Comparison of ENCODE assay signal across 29 mouse cellular contexts in genomic region chr12:17686116-17686515, GRCm38 (mm10). TPM values are rescaled to one million over a fixed set of nuclear protein-coding genes. Genes with fewer than 3 reads are reported as not detected.
DNase-seq lines count a peak whose midpoint lies in the region; ATAC-seq and TF ChIP-seq lines count a peak whose summit lies in the region.
"Had no signal": no experiment of that assay in that cellular context is flagged by ENCODE, and none has a peak within 500 bp of the region (broad histone marks: within the 10 kb centered on the region; RNA-seq: fewer than 3 reads in every experiment).

No protein-coding gene starts in this region.

- peak; percentile 35 to 51 for DNase-seq in thymus, adult 18-20 months
- DNase-seq in thymus, postnatal 0 days (ENCODE audit: low spot score): peak; percentile 79
- DNase-seq in thymus, postnatal 25 days: peak; percentile 57
- no peak for DNase-seq in right cerebral cortex, postnatal 4 days
- DNase-seq in lung, adult 18-20 months: no peak
- DNase-seq: adrenal gland, adult 2 months; adrenal gland, postnatal 14 days; B cell, adult 2 months; cerebellum, adult 11 months; cerebellum, adult 2 months; cerebellum, adult 9-11 months; cerebellum, postnatal 25 days; forebrain, postnatal 0 days; gastrocnemius, postnatal 10 days; gastrocnemius, postnatal 36 days; heart, adult 2 months; heart, postnatal 14 days; heart, postnatal 4 days had no signal

- H3K27ac ChIP-seq in intestine, postnatal 0 days (ENCODE audit: low read depth, low read length): no peak overlapping the region
- H3K27ac ChIP-seq: embryonic facial prominence, embryonic 12.5 days; embryonic facial prominence, embryonic 15.5 days; heart, adult 2 months; heart, embryonic 10.5 days; heart, embryonic 13.5 days; hindbrain, embryonic 14.5 days; hindbrain, postnatal 0 days had no signal

- H3K4me1 ChIP-seq in intestine, postnatal 0 days (replicated peaks; ENCODE audit: control insufficient read depth, insufficient read depth, low read length): no peaks in the 10 kb centered on the region
- H3K4me1 ChIP-seq: embryonic facial prominence, embryonic 12.5 days; heart, embryonic 13.5 days had no signal

- no peak overlapping the region for H3K4me3 ChIP-seq in intestine, postnatal 0 days (ENCODE audit: low read depth, low read length)
- H3K4me3 ChIP-seq: embryonic facial prominence, embryonic 12.5 days; embryonic facial prominence, embryonic 15.5 days; heart, adult 2 months; heart, embryonic 10.5 days; heart, embryonic 13.5 days had no signal

- no peaks in the 10 kb centered on the region for H3K36me3 ChIP-seq in intestine, postnatal 0 days (ENCODE audit: control insufficient read depth, insufficient read depth)
- H3K36me3 ChIP-seq: embryonic facial prominence, embryonic 12.5 days; embryonic facial prominence, embryonic 15.5 days; G1E; heart, embryonic 10.5 days; heart, embryonic 13.5 days had no signal

- H3K9me3 ChIP-seq in intestine, postnatal 0 days (ENCODE audit: control insufficient read depth): no peaks in the 10 kb centered on the region
- H3K9me3 ChIP-seq: embryonic facial prominence, embryonic 12.5 days; embryonic facial prominence, embryonic 15.5 days; heart, embryonic 10.5 days; heart, embryonic 13.5 days had no signal

- no peak for ATAC-seq in intestine, postnatal 0 days
- ATAC-seq: forebrain, embryonic 14.5 days; forebrain, postnatal 0 days; hindbrain, postnatal 0 days; Patski had no signal

- TF ChIP-seq CTCF in intestine, postnatal 0 days (IDR thresholded peaks at IDR 0.05; ENCODE audit: low read depth): no peak

- H3K27me3 ChIP-seq in intestine, postnatal 0 days (replicated peaks; ENCODE audit: control insufficient read depth, insufficient read depth, low read length): no peaks in the 10 kb centered on the region
- H3K27me3 ChIP-seq: CH12.LX; embryonic facial prominence, embryonic 12.5 days; embryonic facial prominence, embryonic 15.5 days; heart, embryonic 13.5 days; Patski had no signal

- H3K9ac ChIP-seq in intestine, postnatal 0 days (ENCODE audit: low read depth, low read length): no peak overlapping the region
- H3K9ac ChIP-seq: embryonic facial prominence, embryonic 12.5 days; embryonic facial prominence, embryonic 15.5 days; forebrain, postnatal 0 days; heart, embryonic 13.5 days; hindbrain, embryonic 14.5 days had no signal

- H3K4me2 ChIP-seq in intestine, postnatal 0 days (replicated peaks; ENCODE audit: low read depth): no peak overlapping the region
- H3K4me2 ChIP-seq: embryonic facial prominence, embryonic 12.5 days; embryonic facial prominence, embryonic 15.5 days; heart, embryonic 13.5 days; hindbrain, embryonic 14.5 days had no signal

- 68% methylated on average over 2 of the region's 2 CpGs for WGBS in intestine, postnatal 0 days

RNA-seq across cellular contexts. Expression of gene Hpcal1, which starts 4.5 kb away (rescaled TPM):
- 145 and 152 TPM in 2 replicates for polyA plus RNA-seq in thymus, postnatal 0 days (2015; fragmentation: Nextera tagmentation; extraction: Ambion mirVana)
- 32.3 and 35.4 TPM in 2 replicates for polyA plus RNA-seq in intestine, postnatal 0 days (2015; fragmentation: Nextera tagmentation; extraction: Ambion mirVana)
- polyA plus RNA-seq: G1E had no signal

Comparison
In these comparisons a context has a peak if more than half of its experiments do, and no peak if none do; other contexts are left out.
1. DNase-seq: peak in thymus, adult 18-20 months (2 of 2), thymus, postnatal 0 days (single experiment) and thymus, postnatal 25 days (single experiment); none in right cerebral cortex, postnatal 4 days (single experiment) and lung, adult 18-20 months (0 of 2).